Mouse (Mus musculus): ENCODE results near the gene Tbc1d22a. TPM values are rescaled to one million over a fixed set of nuclear protein-coding genes. Genes with fewer than 3 reads are reported as not detected.

The Tbc1d22a gene
- total and polyA plus RNA-seq, 2 experiments from 2014 or later: 13.1 to 20.5 TPM

DNA sequence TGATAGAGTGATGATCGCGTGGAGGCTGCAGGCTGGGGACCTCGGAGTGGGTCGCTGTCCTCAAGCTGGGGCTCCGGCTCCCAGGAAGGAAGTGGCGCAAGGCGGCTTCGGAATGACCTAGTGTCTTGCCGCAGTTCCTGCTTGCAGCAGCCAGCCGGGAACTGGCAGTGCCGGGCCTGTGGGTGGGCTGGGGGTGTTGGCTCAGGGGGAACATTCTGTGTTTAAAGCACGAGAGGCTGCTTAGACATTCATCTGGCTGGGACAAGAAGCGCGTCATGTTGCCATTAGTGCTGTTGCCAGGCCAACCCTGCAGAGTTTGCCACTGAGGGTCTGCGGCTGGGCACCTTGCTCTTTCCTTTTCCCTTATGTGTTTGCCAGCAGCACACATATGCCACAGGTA, 63.2 kb downstream of the Tbc1d22a start:
- peak overlapping the region; percentile 36 for H3K9ac ChIP-seq
- H3K27me3 ChIP-seq (ENCODE audit: insufficient read depth, low read length): peaks cover 3% of the 10 kb centered on the region; the same call in 1 of the 2 replicates
- peak overlapping the region; percentile 11; the same call in 1 of the 2 replicates for H3K4me3 ChIP-seq (ENCODE audit: low read depth, low read length)
- WGBS: 10% methylated on average over 15 of the region's 15 CpGs
- peak overlapping the region; percentile 66 for H3K27ac ChIP-seq (ENCODE audit: low read depth, low read length)
- DNase-seq (peak; percentile 76), ATAC-seq (peak; percentile 73)
- TF ChIP-seq CTCF (IDR thresholded peaks at IDR 0.05; ENCODE audit: low read depth): no peak
- no peaks in the 10 kb centered on the region for H3K9me3 ChIP-seq (ENCODE audit: low read length)
- H3K4me2 ChIP-seq (ENCODE audit: low read depth): peak overlapping the region; percentile 42
- peaks cover 38% of the 10 kb centered on the region for H3K4me1 ChIP-seq (ENCODE audit: insufficient read depth)
- H3K36me3 ChIP-seq (ENCODE audit: insufficient read depth): no peaks in the 10 kb centered on the region

DNA sequence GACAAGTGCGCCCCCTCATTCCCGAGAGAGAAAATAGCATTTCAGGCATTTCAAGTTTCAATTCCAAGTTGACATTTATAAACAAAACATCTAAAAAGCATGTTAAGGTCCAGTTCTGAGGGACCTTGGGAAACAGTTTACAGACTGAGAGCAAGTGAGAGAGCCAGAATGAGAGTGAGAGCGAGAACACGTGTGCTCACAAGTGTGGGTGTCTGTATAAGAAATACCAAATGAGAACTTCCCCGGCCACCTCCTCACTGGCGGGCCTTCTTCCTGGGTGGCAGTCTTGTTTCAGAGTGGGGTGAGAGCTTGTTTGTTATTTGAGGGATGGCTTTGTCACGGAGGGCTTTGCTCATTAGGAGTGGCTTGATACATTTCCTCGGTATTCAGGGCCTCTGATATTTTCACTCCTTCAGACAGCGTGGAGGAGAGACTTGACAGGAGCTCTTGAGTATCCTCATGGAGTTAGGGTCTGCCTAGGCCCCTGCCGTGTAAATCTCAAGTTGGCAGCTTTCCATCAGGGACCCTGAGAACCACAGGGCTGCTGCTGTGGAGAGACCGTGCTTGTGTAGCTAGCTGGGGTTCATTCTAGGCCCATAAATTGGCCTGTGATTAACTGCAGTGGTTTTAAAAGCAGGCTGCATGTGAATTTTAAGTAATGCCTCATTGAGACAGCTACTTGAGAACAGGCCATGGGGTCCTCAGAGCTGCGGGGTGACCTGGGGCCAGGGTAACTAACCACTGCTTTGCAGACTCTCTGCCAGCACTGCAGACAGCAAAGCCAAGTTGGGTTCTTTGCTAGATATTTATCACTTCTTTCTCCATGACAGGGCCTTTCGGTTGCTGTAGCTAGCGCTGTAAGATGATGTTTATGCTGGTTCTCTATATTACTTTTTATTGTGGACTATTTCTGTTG, 65.1 kb downstream of the Tbc1d22a start:
- ATAC-seq: no peak
- no peak overlapping the region for H3K27ac ChIP-seq (ENCODE audit: low read depth, low read length)
- no peak for DNase-seq
- H3K36me3 ChIP-seq (ENCODE audit: insufficient read depth): no peaks in the 10 kb centered on the region
- H3K4me2 ChIP-seq (ENCODE audit: low read depth): no peak overlapping the region
- peaks cover 38% of the 10 kb centered on the region for H3K4me1 ChIP-seq (ENCODE audit: insufficient read depth)
- TF ChIP-seq CTCF (IDR thresholded peaks at IDR 0.05; ENCODE audit: low read depth): no peak
- no peak overlapping the region for H3K9ac ChIP-seq
- no peaks in the 10 kb centered on the region for H3K9me3 ChIP-seq (ENCODE audit: low read length)
- 43% methylated on average over 14 of the region's 14 CpGs for WGBS
- peaks cover 3% of the 10 kb centered on the region; the same call in 1 of the 2 replicates for H3K27me3 ChIP-seq (ENCODE audit: insufficient read depth, low read length)
- no peak overlapping the region for H3K4me3 ChIP-seq (ENCODE audit: low read depth, low read length)

DNA sequence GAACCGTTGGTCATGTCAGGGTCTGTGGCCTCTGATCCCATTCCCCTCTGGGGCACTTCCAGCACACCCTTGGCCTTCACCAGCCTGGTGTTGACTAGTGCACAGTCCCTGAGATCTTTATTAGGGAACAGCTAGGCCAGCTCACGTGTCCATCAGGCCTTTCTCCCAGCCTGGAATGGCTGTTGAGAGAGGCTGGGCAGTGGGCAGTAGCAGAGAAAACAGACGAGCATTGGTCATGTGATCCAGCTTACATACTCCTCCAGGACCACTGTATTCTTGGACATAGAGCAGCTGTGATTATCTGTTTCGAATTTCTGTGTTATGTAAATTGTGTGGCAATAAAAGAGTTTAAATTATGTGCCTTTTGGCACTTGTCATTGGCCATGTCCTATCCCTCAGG, 65.9 kb downstream of the Tbc1d22a start:
- H3K36me3 ChIP-seq (ENCODE audit: insufficient read depth): no peaks in the 10 kb centered on the region
- H3K27ac ChIP-seq (ENCODE audit: low read depth, low read length): no peak overlapping the region
- WGBS: 62% methylated on average over 4 of the region's 4 CpGs
- no peak overlapping the region for H3K4me2 ChIP-seq (ENCODE audit: low read depth)
- no peak overlapping the region for H3K9ac ChIP-seq
- H3K27me3 ChIP-seq (ENCODE audit: insufficient read depth, low read length): peaks cover 3% of the 10 kb centered on the region; the same call in 1 of the 2 replicates
- no peak for TF ChIP-seq CTCF (IDR thresholded peaks at IDR 0.05; ENCODE audit: low read depth)
- no peak overlapping the region for H3K4me3 ChIP-seq (ENCODE audit: low read depth, low read length)
- DNase-seq: no peak
- peaks cover 38% of the 10 kb centered on the region for H3K4me1 ChIP-seq (ENCODE audit: insufficient read depth)
- ATAC-seq: no peak
- H3K9me3 ChIP-seq (ENCODE audit: low read length): no peaks in the 10 kb centered on the region

DNA sequence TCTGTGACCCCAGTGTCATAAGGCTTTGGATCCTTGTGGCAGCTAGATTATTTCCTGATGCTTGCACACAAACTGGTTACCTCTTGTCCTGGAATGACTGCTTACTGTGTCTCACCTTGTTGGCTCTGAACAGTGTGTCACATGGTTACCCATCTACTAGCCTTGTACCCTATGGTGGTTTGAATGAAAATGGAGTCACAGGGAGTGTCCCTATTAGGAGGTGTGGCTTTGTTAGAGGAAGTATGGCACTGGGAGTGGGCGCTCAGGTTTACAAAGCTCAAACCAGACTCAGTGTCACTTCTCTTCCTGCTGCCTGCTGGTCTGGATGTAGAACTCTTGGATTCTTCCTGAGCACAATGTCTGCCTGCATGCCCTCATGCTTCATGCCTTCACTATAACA, 69.0 kb downstream of the Tbc1d22a start:
- H3K9me3 ChIP-seq (ENCODE audit: low read length): no peaks in the 10 kb centered on the region
- no peak overlapping the region for H3K4me2 ChIP-seq (ENCODE audit: low read depth)
- H3K36me3 ChIP-seq (ENCODE audit: insufficient read depth): no peaks in the 10 kb centered on the region
- H3K9ac ChIP-seq: no peak overlapping the region
- H3K27me3 ChIP-seq (ENCODE audit: insufficient read depth, low read length): no peaks in the 10 kb centered on the region; the same call in 1 of the 2 replicates
- DNase-seq: no peak
- ATAC-seq: no peak
- H3K4me3 ChIP-seq (ENCODE audit: low read depth, low read length): no peak overlapping the region
- no peak overlapping the region for H3K27ac ChIP-seq (ENCODE audit: low read depth, low read length)
- H3K4me1 ChIP-seq (ENCODE audit: insufficient read depth): peaks cover 16% of the 10 kb centered on the region
- WGBS: 92% methylated on average over 1 of the region's 1 CpGs
- TF ChIP-seq CTCF (IDR thresholded peaks at IDR 0.05; ENCODE audit: low read depth): no peak

DNA sequence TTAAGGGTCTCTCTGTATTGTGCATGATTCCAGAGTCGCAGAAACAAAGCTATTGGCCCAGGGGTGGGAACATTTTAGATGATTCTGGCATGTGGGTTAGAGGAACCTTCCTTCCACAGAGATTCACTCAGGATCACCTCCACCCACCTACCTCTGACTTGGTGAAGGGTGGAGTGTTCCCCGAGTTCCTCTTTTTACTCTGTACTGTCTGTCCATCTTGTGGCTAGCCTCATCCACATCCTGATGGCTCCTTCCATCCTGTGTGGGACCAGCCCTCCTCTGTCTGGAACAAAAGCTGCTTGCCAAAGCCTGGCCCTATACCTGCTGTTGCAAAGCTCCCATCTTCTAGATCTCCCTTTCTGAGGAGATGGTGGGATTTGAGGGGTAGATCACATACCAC, 71.0 kb downstream of the Tbc1d22a start:
- Histone ChIP-seq H3K4me3 (ENCODE audit: low read depth, low read length) (no peak overlapping the region), H3K4me1 (ENCODE audit: insufficient read depth) (peaks cover 7% of the 10 kb centered on the region; the same call in 1 of the 2 replicates), H3K27ac (ENCODE audit: low read depth, low read length) (no peak overlapping the region), H3K27me3 (ENCODE audit: insufficient read depth, low read length) (no peaks in the 10 kb centered on the region; the same call in 1 of the 2 replicates), H3K9ac (no peak overlapping the region), H3K4me2 (ENCODE audit: low read depth) (no peak overlapping the region), H3K9me3 (ENCODE audit: low read length) (no peaks in the 10 kb centered on the region), H3K36me3 (ENCODE audit: insufficient read depth) (no peaks in the 10 kb centered on the region)
- DNase-seq (no peak), ATAC-seq (no peak)
- no peak for TF ChIP-seq CTCF (IDR thresholded peaks at IDR 0.05; ENCODE audit: low read depth)
- 88% methylated on average over 2 of the region's 2 CpGs for WGBS

DNA sequence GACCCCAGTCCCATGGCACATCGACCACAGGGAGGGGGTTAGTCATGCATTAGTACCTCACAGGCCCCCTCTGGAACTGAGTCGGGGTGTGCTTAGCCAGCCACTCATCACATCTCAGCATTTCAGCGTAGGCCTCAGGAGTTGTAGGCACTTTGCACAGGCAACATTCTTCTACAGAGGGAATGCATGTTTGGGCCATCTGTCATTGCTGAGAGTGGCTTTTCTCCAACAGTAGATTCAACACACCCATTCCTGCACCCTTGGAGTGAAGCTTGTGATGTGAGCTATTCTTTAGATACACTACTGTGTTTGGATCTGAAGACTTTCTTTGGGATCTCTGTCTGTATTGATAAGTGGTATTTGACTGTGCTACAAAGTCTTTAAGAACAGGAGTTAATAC, 75.8 kb downstream of the Tbc1d22a start:
- ATAC-seq: no peak
- H3K27ac ChIP-seq (ENCODE audit: low read depth, low read length): no peak overlapping the region
- H3K4me2 ChIP-seq (ENCODE audit: low read depth): no peak overlapping the region
- H3K4me1 ChIP-seq (ENCODE audit: insufficient read depth): no peaks in the 10 kb centered on the region
- H3K36me3 ChIP-seq (ENCODE audit: insufficient read depth): no peaks in the 10 kb centered on the region
- no peak overlapping the region for H3K4me3 ChIP-seq (ENCODE audit: low read depth, low read length)
- DNase-seq: no peak
- WGBS: 74% methylated on average over 3 of the region's 3 CpGs
- no peaks in the 10 kb centered on the region; the same call in 1 of the 2 replicates for H3K27me3 ChIP-seq (ENCODE audit: insufficient read depth, low read length)
- no peak overlapping the region for H3K9ac ChIP-seq
- no peak for TF ChIP-seq CTCF (IDR thresholded peaks at IDR 0.05; ENCODE audit: low read depth)
- H3K9me3 ChIP-seq (ENCODE audit: low read length): no peaks in the 10 kb centered on the region

DNA sequence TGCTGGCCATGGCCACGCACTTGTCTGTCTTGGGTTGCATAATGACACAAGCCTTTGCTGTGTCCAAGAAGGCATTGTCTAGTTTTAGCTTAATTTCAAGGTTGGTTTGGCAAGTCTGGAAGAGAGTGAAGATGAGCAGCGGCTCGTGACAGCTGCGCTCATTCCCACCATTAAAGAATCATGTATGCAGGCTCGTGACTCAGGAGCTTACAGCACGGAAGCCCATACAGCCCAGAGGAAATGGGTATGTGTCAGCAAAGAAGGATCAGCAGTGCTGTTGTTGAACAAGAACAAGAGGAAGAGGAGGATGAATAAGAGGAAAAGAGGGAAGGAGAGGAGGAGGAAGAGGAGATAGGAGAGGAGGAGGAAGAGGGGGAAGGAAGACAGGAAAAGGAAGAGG, 78.0 kb downstream of the Tbc1d22a start:
- no peak for ATAC-seq
- Histone ChIP-seq H3K4me2 (ENCODE audit: low read depth) (no peak overlapping the region), H3K9me3 (ENCODE audit: low read length) (no peaks in the 10 kb centered on the region), H3K4me3 (ENCODE audit: low read depth, low read length) (no peak overlapping the region), H3K9ac (no peak overlapping the region), H3K27ac (ENCODE audit: low read depth, low read length) (no peak overlapping the region), H3K4me1 (ENCODE audit: insufficient read depth) (peaks cover 7% of the 10 kb centered on the region; the same call in 1 of the 2 replicates), H3K36me3 (ENCODE audit: insufficient read depth) (no peaks in the 10 kb centered on the region), H3K27me3 (ENCODE audit: insufficient read depth, low read length) (no peaks in the 10 kb centered on the region)
- 85% methylated on average over 6 of the region's 6 CpGs for WGBS
- DNase-seq: no peak
- TF ChIP-seq CTCF (IDR thresholded peaks at IDR 0.05; ENCODE audit: low read depth): no peak
